Mouse (Mus musculus) stomach, postnatal 0 days (tissue): ENCODE data around the gene Bloc1s6. TPM values are rescaled to one million over a fixed set of nuclear protein-coding genes. Genes with fewer than 3 reads are reported as not detected.

Source experiments
- ATAC-seq: fragments of 200-750 bp; cut with Nextera tagmentation; 2 replicates; pipeline ENCODE4 v1.8.0; 2017; ENCODE audit not compliant: low FRiP score, low TSS enrichment
- DNase-seq: peaks from one replicate; pipeline ENCODE4 v3.0.0-alpha.2; 2016; ENCODE audit warnings: low spot score
- H3K27ac ChIP-seq: fragments of 300-500 bp; sonication (generic); replicated peaks from 2 replicates; pipeline ENCODE4 v1.5.1; 2014; ENCODE audit warnings: mild to moderate bottlenecking, control low read depth
- H3K27me3 ChIP-seq: fragments of 300-500 bp; sonication (generic); 2 replicates; pipeline ENCODE4 v1.6.1; 2014; ENCODE audit warnings: low read length; ENCODE audit not compliant: control insufficient read depth, insufficient read depth
- H3K36me3 ChIP-seq: fragments of 300-500 bp; sonication (generic); 2 replicates; pipeline ENCODE4 v1.6.1; 2014; ENCODE audit warnings: low read length, mixed read lengths; ENCODE audit not compliant: control insufficient read depth, insufficient read depth
- H3K4me1 ChIP-seq: fragments of 300-500 bp; sonication (generic); replicated peaks from 2 replicates; pipeline ENCODE4 v1.6.1; 2014; ENCODE audit warnings: antibody characterized with exemption; ENCODE audit not compliant: control insufficient read depth, insufficient read depth
- H3K4me2 ChIP-seq: fragments of 300-500 bp; sonication (generic); replicated peaks from 2 replicates; pipeline ENCODE4 v1.6.1; 2014; ENCODE audit warnings: low read depth, mild to moderate bottlenecking, control low read depth, moderate library complexity
- H3K4me3 ChIP-seq: fragments of 300-500 bp; sonication (generic); 2 replicates; pipeline ENCODE4 v1.5.1; 2014; ENCODE audit warnings: low read depth, low read length, control low read depth
- H3K9ac ChIP-seq: fragments of 300-500 bp; sonication (generic); 2 replicates; pipeline ENCODE4 v1.6.1; 2014; ENCODE audit warnings: mild to moderate bottlenecking, low read length, control low read depth, mixed read lengths
- H3K9me3 ChIP-seq: fragments of 300-500 bp; sonication (generic); 2 replicates; pipeline ENCODE4 v1.6.1; 2016; ENCODE audit warnings: low read length; ENCODE audit not compliant: control insufficient read depth
- CTCF ChIP-seq: IDR thresholded peaks from 2 replicates; pipeline ENCODE4 v1.5.1; 2016; ENCODE audit warnings: antibody characterized with exemption, low read depth, mild to moderate bottlenecking, moderate library complexity
- EP300 ChIP-seq: optimal IDR thresholded peaks from 2 replicates; pipeline ENCODE3; 2016; ENCODE audit warnings: antibody characterized with exemption
- WGBS: fragments of 180-500 bp; shearing (Covaris S2); extraction: QIAGEN DNeasy Blood & Tissue Kit; methylation state at CpG from one replicate; pipeline ENCODE4 v1.1.7; 2014; 5-methylcytosine and 5-hydroxymethylcytosine counted together
- polyA plus RNA-seq: library from polyadenylated mRNA; unstranded; fragments of >200 nt; fragmentation: Nextera tagmentation; extraction: Ambion mirVana; gene quantifications from 2 replicates; pipeline ENCODE4 v1.2.1, GENCODE M21; 2015

The Bloc1s6 gene
- polyA plus RNA-seq, 1 experiment from 2014 or later = 32.7 TPM

DNA sequence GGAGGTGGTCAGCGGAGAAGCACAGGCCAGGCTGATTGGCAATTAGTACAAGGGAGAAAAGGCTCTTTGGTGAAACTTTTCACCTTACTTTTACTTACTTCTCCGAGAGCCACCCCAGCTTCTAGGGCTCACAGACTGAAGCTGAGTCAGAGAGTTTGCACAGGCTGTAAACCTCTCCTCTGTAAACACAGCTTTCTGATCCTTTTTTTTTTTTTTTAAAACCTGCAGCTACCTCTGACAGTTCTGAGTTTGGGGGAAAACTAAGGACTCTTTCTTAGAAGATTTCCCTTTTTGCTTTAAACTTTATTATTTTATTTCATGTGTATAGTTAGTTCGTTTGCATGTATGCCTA, 27.5 kb downstream of the Bloc1s6 start:
- Histone ChIP-seq H3K36me3 (no peaks in the 10 kb centered on the region), H3K9me3 (no peaks in the 10 kb centered on the region), H3K27ac (peak overlapping the region; percentile 85), H3K27me3 (no peaks in the 10 kb centered on the region), H3K9ac (peak overlapping the region; percentile 71), H3K4me2 (peak overlapping the region; percentile 83), H3K4me1 (no peaks in the 10 kb centered on the region), H3K4me3 (peak overlapping the region; percentile 55)
- ATAC-seq (peak; percentile 53), DNase-seq (peak; percentile 44)
- TF ChIP-seq CTCF (no peak), EP300 (no peak)
- WGBS = 33% methylated on average over 3 of the region's 3 CpGs

- H3K4me3 ChIP-seq = no peak overlapping the region
- whole genome bisulfite sequencing = 58% methylated on average over 2 of the region's 2 CpGs
- H3K27ac ChIP-seq = peak overlapping the region; percentile 63
- H3K9me3 ChIP-seq = no peaks in the 10 kb centered on the region
- H3K36me3 ChIP-seq = no peaks in the 10 kb centered on the region
- DNase-seq (peak; percentile 30), ATAC-seq (peak; percentile 75)
- TF ChIP-seq EP300 = no peak
- no peaks in the 10 kb centered on the region for H3K27me3 ChIP-seq
- H3K9ac ChIP-seq = no peak overlapping the region
- no peaks in the 10 kb centered on the region for H3K4me1 ChIP-seq
- H3K4me2 ChIP-seq = no peak overlapping the region
These were observed 32.7 kb downstream of the Bloc1s6 start for GRCm38 (mm10) chr2:122771002-122771401.

- ATAC-seq (peak; percentile 77), DNase-seq (peak; percentile 10)
- Histone ChIP-seq H3K27me3 (no peaks in the 10 kb centered on the region), H3K27ac (no peak overlapping the region), H3K4me3 (no peak overlapping the region), H3K4me1 (no peaks in the 10 kb centered on the region), H3K4me2 (no peak overlapping the region), H3K36me3 (no peaks in the 10 kb centered on the region), H3K9me3 (no peaks in the 10 kb centered on the region), H3K9ac (no peak overlapping the region)
- WGBS = 84% methylated on average over 1 of the region's 1 CpGs
- TF ChIP-seq EP300 (no peak), CTCF (no peak)
These were observed 34.6 kb downstream of the Bloc1s6 start for GRCm38 (mm10) chr2:122772899-122773298.

DNA sequence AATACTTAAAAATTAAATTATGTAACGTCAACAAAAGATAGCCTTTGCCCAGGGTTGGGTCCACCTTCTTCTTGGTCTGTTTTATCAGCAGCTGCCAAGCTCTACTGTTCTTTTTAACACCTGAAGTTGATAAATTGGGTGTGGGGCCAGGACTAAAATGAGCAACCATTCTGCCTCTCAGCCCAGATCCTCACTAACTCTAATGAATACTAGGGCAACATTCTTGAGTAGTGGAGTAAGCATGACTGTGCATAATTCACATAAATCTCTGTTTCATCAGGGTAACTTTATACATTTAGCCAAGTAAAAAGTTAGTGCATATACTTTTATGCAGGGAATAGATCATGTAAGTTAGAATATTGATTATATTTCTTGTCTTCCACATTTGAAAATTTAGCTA, 37.2 kb downstream of the Bloc1s6 start:
- no peak for TF ChIP-seq CTCF
- TF ChIP-seq EP300 = no peak
- no peak overlapping the region for H3K4me2 ChIP-seq
- 40% methylated on average over 1 of the region's 1 CpGs for WGBS
- no peak overlapping the region for H3K9ac ChIP-seq
- H3K4me3 ChIP-seq = no peak overlapping the region
- no peaks in the 10 kb centered on the region for H3K9me3 ChIP-seq
- H3K4me1 ChIP-seq = 0 out of 2 replicates have a peak, but pooled peaks cover 2% of the 10 kb centered on the region
- ATAC-seq (0 out of 2 replicates have a peak, but pooled peaks have one; percentile 38), DNase-seq (no peak)
- no peaks in the 10 kb centered on the region for H3K36me3 ChIP-seq
- H3K27me3 ChIP-seq = no peaks in the 10 kb centered on the region
- H3K27ac ChIP-seq = no peak overlapping the region

GRCm38 (mm10) chr2:122776823-122777222, 38.5 kb downstream of the Bloc1s6 start:
- Histone ChIP-seq H3K4me1 (0 out of 2 replicates have a peak, but pooled peaks cover 4% of the 10 kb centered on the region), H3K27ac (no peak overlapping the region), H3K36me3 (no peaks in the 10 kb centered on the region), H3K27me3 (no peaks in the 10 kb centered on the region), H3K4me2 (no peak overlapping the region), H3K9ac (no peak overlapping the region), H3K9me3 (no peaks in the 10 kb centered on the region), H3K4me3 (no peak overlapping the region)
- WGBS = 81% methylated on average over 2 of the region's 2 CpGs
- no peak for ATAC-seq
- TF ChIP-seq CTCF (no peak), EP300 (no peak)
- DNase-seq = no peak

GRCm38 (mm10) chr2:122779967-122780366, 41.7 kb downstream of the Bloc1s6 start:
- no peaks in the 10 kb centered on the region for H3K9me3 ChIP-seq
- TF ChIP-seq EP300 = no peak
- TF ChIP-seq CTCF = 0 out of 2 replicates have a peak, but pooled peaks have one; percentile 6
- H3K4me2 ChIP-seq = no peak overlapping the region
- no peak overlapping the region for H3K27ac ChIP-seq
- H3K36me3 ChIP-seq = no peaks in the 10 kb centered on the region
- H3K4me1 ChIP-seq = 0 out of 2 replicates have a peak, but pooled peaks cover 4% of the 10 kb centered on the region
- no peak overlapping the region for H3K4me3 ChIP-seq
- H3K9ac ChIP-seq = no peak overlapping the region
- no peaks in the 10 kb centered on the region for H3K27me3 ChIP-seq
- DNase-seq = peak; percentile 34
- ATAC-seq = peak; percentile 42; the same call in 1 of the 2 replicates
- WGBS = 37% methylated on average over 5 of the region's 5 CpGs
